Mouse (Mus musculus): ENCODE data around the gene Tesmin. TPM values are rescaled to one million over a fixed set of nuclear protein-coding genes. Genes with fewer than 3 reads are reported as not detected.

The Tesmin gene
- polyA plus RNA-seq, 1 experiment = 0.85 TPM

GRCm38 (mm10) chr19:3422488-3422887, 33.8 kb downstream of the Tesmin start:
- no peak for DNase-seq
- 95% methylated on average over 6 of the region's 6 CpGs for WGBS

GRCm38 (mm10) chr19:3422981-3423380, 34.3 kb downstream of the Tesmin start:
- no peak for TF ChIP-seq POLR2A (IDR thresholded peaks at IDR 0.05; ENCODE audit: control insufficient read depth, extremely low read depth, insufficient read depth, low read length, poor library complexity)
- no peak for TF ChIP-seq CTCF (IDR thresholded peaks at IDR 0.05; ENCODE audit: borderline replicate concordance, control insufficient read depth, extremely low read depth, insufficient read depth, low read length, poor library complexity)
- Histone ChIP-seq H3K36me3 (ENCODE audit: control insufficient read depth, insufficient read depth, low read length) (no peaks in the 10 kb centered on the region), H3K4me3 (ENCODE audit: control insufficient read depth, insufficient read depth, low read length) (no peak overlapping the region), H3K27me3 (ENCODE audit: control insufficient read depth, insufficient read depth, low read length) (no peaks in the 10 kb centered on the region), H3K27ac (ENCODE audit: control insufficient read depth, insufficient read depth, low read length) (no peak overlapping the region), H3K4me1 (replicated peaks; ENCODE audit: control insufficient read depth, insufficient read depth, low read length) (peaks cover 2% of the 10 kb centered on the region; the same call in 1 of the 2 replicates)
- no peak for DNase-seq
- 17% methylated on average over 4 of the region's 4 CpGs for WGBS

More at GRCm38 (mm10) chr19:3422488-3422887, 33.8 kb downstream of the Tesmin start:
- no peak overlapping the region for H3K4me3 ChIP-seq (ENCODE audit: control insufficient read depth, insufficient read depth, low read length)
- no peaks in the 10 kb centered on the region for H3K36me3 ChIP-seq (ENCODE audit: control insufficient read depth, insufficient read depth, low read length)
- H3K27ac ChIP-seq (ENCODE audit: control insufficient read depth, insufficient read depth, low read length) = no peak overlapping the region
- peaks cover 2% of the 10 kb centered on the region; the same call in 1 of the 2 replicates for H3K4me1 ChIP-seq (replicated peaks; ENCODE audit: control insufficient read depth, insufficient read depth, low read length)
- no peaks in the 10 kb centered on the region for H3K27me3 ChIP-seq (ENCODE audit: control insufficient read depth, insufficient read depth, low read length)
- TF ChIP-seq POLR2A (IDR thresholded peaks at IDR 0.05; ENCODE audit: control insufficient read depth, extremely low read depth, insufficient read depth, low read length, poor library complexity) = no peak
- TF ChIP-seq CTCF (IDR thresholded peaks at IDR 0.05; ENCODE audit: borderline replicate concordance, control insufficient read depth, extremely low read depth, insufficient read depth, low read length, poor library complexity) = no peak

- peaks cover 3% of the 10 kb centered on the region; the same call in 1 of the 2 replicates for H3K4me1 ChIP-seq (replicated peaks; ENCODE audit: control insufficient read depth, insufficient read depth, low read length)
- no peak for TF ChIP-seq CTCF (IDR thresholded peaks at IDR 0.05; ENCODE audit: borderline replicate concordance, control insufficient read depth, extremely low read depth, insufficient read depth, low read length, poor library complexity)
- no peak for TF ChIP-seq POLR2A (IDR thresholded peaks at IDR 0.05; ENCODE audit: control insufficient read depth, extremely low read depth, insufficient read depth, low read length, poor library complexity)
- WGBS = 82% methylated on average over 2 of the region's 2 CpGs
- H3K36me3 ChIP-seq (ENCODE audit: control insufficient read depth, insufficient read depth, low read length) = no peaks in the 10 kb centered on the region
- no peaks in the 10 kb centered on the region for H3K27me3 ChIP-seq (ENCODE audit: control insufficient read depth, insufficient read depth, low read length)
- no peak overlapping the region for H3K4me3 ChIP-seq (ENCODE audit: control insufficient read depth, insufficient read depth, low read length)
- no peak overlapping the region for H3K27ac ChIP-seq (ENCODE audit: control insufficient read depth, insufficient read depth, low read length)
- DNase-seq = no peak
Observed at GRCm38 (mm10) chr19:3424214-3424613, 35.6 kb downstream of the Tesmin start.

- no peaks in the 10 kb centered on the region for H3K36me3 ChIP-seq (ENCODE audit: control insufficient read depth, insufficient read depth, low read length)
- no peak for DNase-seq
- WGBS = 90% methylated on average over 15 of the region's 15 CpGs
Observed at GRCm38 (mm10) chr19:3428057-3428830, 39.6 kb downstream of the Tesmin start.

GRCm38 (mm10) chr19:3429156-3429816, 40.6 kb downstream of the Tesmin start:
- Histone ChIP-seq H3K4me1 (replicated peaks; ENCODE audit: control insufficient read depth, insufficient read depth, low read length) (peaks cover 25% of the 10 kb centered on the region), H3K4me3 (ENCODE audit: control insufficient read depth, insufficient read depth, low read length) (no peak overlapping the region), H3K27me3 (ENCODE audit: control insufficient read depth, insufficient read depth, low read length) (no peaks in the 10 kb centered on the region), H3K36me3 (ENCODE audit: control insufficient read depth, insufficient read depth, low read length) (no peaks in the 10 kb centered on the region), H3K27ac (ENCODE audit: control insufficient read depth, insufficient read depth, low read length) (no peak overlapping the region)
- 48% methylated on average over 7 of the region's 7 CpGs for WGBS
- TF ChIP-seq POLR2A (IDR thresholded peaks at IDR 0.05; ENCODE audit: control insufficient read depth, extremely low read depth, insufficient read depth, low read length, poor library complexity) (no peak), CTCF (IDR thresholded peaks at IDR 0.05; ENCODE audit: borderline replicate concordance, control insufficient read depth, extremely low read depth, insufficient read depth, low read length, poor library complexity) (no peak)
- no peak for DNase-seq

More at GRCm38 (mm10) chr19:3428057-3428830, 39.6 kb downstream of the Tesmin start:
- H3K27me3 ChIP-seq (ENCODE audit: control insufficient read depth, insufficient read depth, low read length) = no peaks in the 10 kb centered on the region
- TF ChIP-seq POLR2A (IDR thresholded peaks at IDR 0.05; ENCODE audit: control insufficient read depth, extremely low read depth, insufficient read depth, low read length, poor library complexity) = no peak
- no peak for TF ChIP-seq CTCF (IDR thresholded peaks at IDR 0.05; ENCODE audit: borderline replicate concordance, control insufficient read depth, extremely low read depth, insufficient read depth, low read length, poor library complexity)
- H3K4me3 ChIP-seq (ENCODE audit: control insufficient read depth, insufficient read depth, low read length) = no peak overlapping the region
- peaks cover 21% of the 10 kb centered on the region for H3K4me1 ChIP-seq (replicated peaks; ENCODE audit: control insufficient read depth, insufficient read depth, low read length)
- H3K27ac ChIP-seq (ENCODE audit: control insufficient read depth, insufficient read depth, low read length) = no peak overlapping the region

GRCm38 (mm10) chr19:3431066-3431465, 42.4 kb downstream of the Tesmin start:
- H3K4me3 ChIP-seq (ENCODE audit: control insufficient read depth, insufficient read depth, low read length) = no peak overlapping the region
- H3K4me1 ChIP-seq (replicated peaks; ENCODE audit: control insufficient read depth, insufficient read depth, low read length) = peaks cover 29% of the 10 kb centered on the region
- 40% methylated on average over 7 of the region's 7 CpGs for WGBS
- H3K27ac ChIP-seq (ENCODE audit: control insufficient read depth, insufficient read depth, low read length) = no peak overlapping the region
- H3K27me3 ChIP-seq (ENCODE audit: control insufficient read depth, insufficient read depth, low read length) = no peaks in the 10 kb centered on the region
- no peak for DNase-seq
- no peaks in the 10 kb centered on the region for H3K36me3 ChIP-seq (ENCODE audit: control insufficient read depth, insufficient read depth, low read length)
- TF ChIP-seq POLR2A (IDR thresholded peaks at IDR 0.05; ENCODE audit: control insufficient read depth, extremely low read depth, insufficient read depth, low read length, poor library complexity) (no peak), CTCF (IDR thresholded peaks at IDR 0.05; ENCODE audit: borderline replicate concordance, control insufficient read depth, extremely low read depth, insufficient read depth, low read length, poor library complexity) (no peak)
